Comparison of ENCODE assay signal across 10 mouse cellular contexts in genomic region chr7:4103411-4103810, GRCm38 (mm10). TPM values are rescaled to one million over a fixed set of nuclear protein-coding genes. Genes with fewer than 3 reads are reported as not detected.
DNase-seq lines count a peak whose midpoint lies in the region; ATAC-seq and TF ChIP-seq lines count a peak whose summit lies in the region.
"Had no signal": no experiment of that assay in that cellular context is flagged by ENCODE, and none has a peak within 500 bp of the region (broad histone marks: within the 10 kb centered on the region; RNA-seq: fewer than 3 reads in every experiment).

No protein-coding gene starts in this region.

- no peak overlapping the region for H3K4me2 ChIP-seq in liver, embryonic 14.5 days (ENCODE audit: low read depth)
- no peak overlapping the region for H3K4me2 ChIP-seq in liver, embryonic 12.5 days
- no peak overlapping the region for H3K4me2 ChIP-seq in lung, embryonic 14.5 days
- H3K4me2 ChIP-seq: heart, embryonic 15.5 days; midbrain, embryonic 12.5 days had no signal

- peak; percentile 76 for TF ChIP-seq CTCF in liver, embryonic 14.5 days (IDR thresholded peaks at IDR 0.05; ENCODE audit: low read depth)
- peak; percentile 77 for TF ChIP-seq CTCF in lung, embryonic 14.5 days (IDR thresholded peaks at IDR 0.05; ENCODE audit: low read depth)

- H3K36me3 ChIP-seq in liver, embryonic 14.5 days (replicated peaks; ENCODE audit: control insufficient read depth, insufficient read depth, low read depth), result no peaks in the 10 kb centered on the region
- no peaks in the 10 kb centered on the region for H3K36me3 ChIP-seq in liver, embryonic 12.5 days
- H3K36me3 ChIP-seq in lung, embryonic 14.5 days (ENCODE audit: insufficient read depth), result no peaks in the 10 kb centered on the region
- H3K36me3 ChIP-seq: heart, embryonic 15.5 days; midbrain, embryonic 12.5 days had no signal

- no peaks in the 10 kb centered on the region for H3K9me3 ChIP-seq in liver, embryonic 14.5 days (ENCODE audit: control insufficient read depth, low read length)
- H3K9me3 ChIP-seq in liver, embryonic 12.5 days (replicated peaks), result no peaks in the 10 kb centered on the region
- no peaks in the 10 kb centered on the region for H3K9me3 ChIP-seq in lung, embryonic 14.5 days (ENCODE audit: low read depth, low read length)
- H3K9me3 ChIP-seq: heart, embryonic 15.5 days; midbrain, embryonic 12.5 days had no signal

- 6% methylated on average over 4 of the region's 4 CpGs for WGBS in liver, embryonic 14.5 days (ENCODE audit: insufficient replicate concordance)
- WGBS in liver, embryonic 12.5 days (ENCODE audit: insufficient replicate concordance), result 19% methylated on average over 4 of the region's 4 CpGs
- WGBS in lung, embryonic 14.5 days, result 18% methylated on average over 4 of the region's 4 CpGs

- peak; percentile 14 for DNase-seq in cerebellum, adult 11 months
- DNase-seq in cerebellum, postnatal 4 days (ENCODE audit: low spot score in 2 of 2), result no peak
- peak in 1 of 3 experiments; percentile 28 for DNase-seq in liver, embryonic 14.5 days (ENCODE audit: low read depth in 3 of 3, low spot score in 3 of 3)
- DNase-seq in cerebellum, adult 9-11 months, result peak; percentile 21
- peak; percentile 83 for DNase-seq in lung, embryonic 14.5 days
- no peak for DNase-seq in right cerebral cortex, postnatal 4 days
- no peak for DNase-seq in adrenal gland, postnatal 25 days

- no peak overlapping the region for H3K9ac ChIP-seq in liver, embryonic 14.5 days (replicated peaks)
- H3K9ac ChIP-seq in liver, embryonic 12.5 days, result no peak overlapping the region
- H3K9ac ChIP-seq in lung, embryonic 14.5 days, result no peak overlapping the region
- H3K9ac ChIP-seq: heart, embryonic 15.5 days; midbrain, embryonic 12.5 days had no signal

- no peak overlapping the region for H3K4me3 ChIP-seq in liver, embryonic 14.5 days (ENCODE audit: insufficient read depth in 1 of 2, low read depth in 2 of 2, low read length in 2 of 2)
- H3K4me3 ChIP-seq in liver, embryonic 12.5 days, result no peak overlapping the region
- H3K4me3 ChIP-seq in lung, embryonic 14.5 days (ENCODE audit: low read depth, low read length), result no peak overlapping the region
- H3K4me3 ChIP-seq: heart, embryonic 15.5 days; midbrain, embryonic 12.5 days had no signal

- no peak overlapping the region for H3K27ac ChIP-seq in liver, embryonic 14.5 days
- no peak overlapping the region for H3K27ac ChIP-seq in liver, embryonic 12.5 days
- no peak overlapping the region for H3K27ac ChIP-seq in lung, embryonic 14.5 days (ENCODE audit: low read depth)
- H3K27ac ChIP-seq: heart, embryonic 15.5 days; midbrain, embryonic 12.5 days had no signal

- no peaks in the 10 kb centered on the region for H3K27me3 ChIP-seq in liver, embryonic 14.5 days (ENCODE audit: control insufficient read depth, insufficient read depth, low read length)
- H3K27me3 ChIP-seq in liver, embryonic 12.5 days (replicated peaks), result no peaks in the 10 kb centered on the region
- no peaks in the 10 kb centered on the region for H3K27me3 ChIP-seq in lung, embryonic 14.5 days (ENCODE audit: insufficient read depth, low read length)
- H3K27me3 ChIP-seq: heart, embryonic 15.5 days; midbrain, embryonic 12.5 days had no signal

- no peak for ATAC-seq in liver, embryonic 14.5 days (ENCODE audit: insufficient read depth)
- ATAC-seq in liver, embryonic 12.5 days, result no peak
- ATAC-seq in lung, embryonic 14.5 days (ENCODE audit: insufficient read depth), result no peak

- no peaks in the 10 kb centered on the region for H3K4me1 ChIP-seq in liver, embryonic 14.5 days (replicated peaks; ENCODE audit: control insufficient read depth in 2 of 2, insufficient read depth in 2 of 2, low read length in 1 of 2)
- no peaks in the 10 kb centered on the region for H3K4me1 ChIP-seq in liver, embryonic 12.5 days
- H3K4me1 ChIP-seq in lung, embryonic 14.5 days (ENCODE audit: insufficient read depth), result no peaks in the 10 kb centered on the region
- H3K4me1 ChIP-seq: heart, embryonic 15.5 days; midbrain, embryonic 12.5 days had no signal

- no peak for TF ChIP-seq EP300 in liver, embryonic 14.5 days (IDR thresholded peaks at IDR 0.05; ENCODE audit: low read depth)

RNA-seq across cellular contexts. Expression of gene Ttyh1, which starts 15.8 kb away (rescaled TPM):
- 0.11 and 0.36 TPM in 2 replicates for polyA plus RNA-seq in liver, embryonic 14.5 days (2012; rRNA removed)
- polyA plus RNA-seq in liver, embryonic 14.5 days (2014; fragmentation: Nextera tagmentation; extraction: Ambion mirVana), result 0.23 and 0.24 TPM in 2 replicates
- polyA plus RNA-seq in liver, embryonic 12.5 days (2016; fragmentation: Nextera tagmentation; extraction: Ambion mirVana), result 0.48 and 0.77 TPM in 2 replicates
- 2.1 and 2.6 TPM in 2 replicates for polyA plus RNA-seq in lung, embryonic 14.5 days (2014; fragmentation: Nextera tagmentation; extraction: Ambion mirVana)
- total RNA-seq in adrenal gland, postnatal 25 days (2021), result 2.0 and 2.3 TPM in 2 replicates

RNA-seq across cellular contexts. Expression of gene Leng8, which starts 33.4 kb away (rescaled TPM):
- polyA plus RNA-seq in liver, embryonic 14.5 days (2012; rRNA removed), result 52.6 and 61.1 TPM in 2 replicates
- 12.5 and 13.7 TPM in 2 replicates for polyA plus RNA-seq in liver, embryonic 14.5 days (2014; fragmentation: Nextera tagmentation; extraction: Ambion mirVana)
- 39.3 and 44.5 TPM in 2 replicates for polyA plus RNA-seq in liver, embryonic 12.5 days (2016; fragmentation: Nextera tagmentation; extraction: Ambion mirVana)
- polyA plus RNA-seq in lung, embryonic 14.5 days (2014; fragmentation: Nextera tagmentation; extraction: Ambion mirVana), result 44.6 and 51.2 TPM in 2 replicates
- 131 and 169 TPM in 2 replicates for total RNA-seq in adrenal gland, postnatal 25 days (2021)

RNA-seq across cellular contexts. Expression of gene Lair1, which starts 40.4 kb away (rescaled TPM):
- 0.63 and 1.3 TPM in 2 replicates for polyA plus RNA-seq in liver, embryonic 14.5 days (2012; rRNA removed)
- polyA plus RNA-seq in liver, embryonic 14.5 days (2014; fragmentation: Nextera tagmentation; extraction: Ambion mirVana), result 0.88 and 2.2 TPM in 2 replicates
- 0.81 and 1.0 TPM in 2 replicates for polyA plus RNA-seq in liver, embryonic 12.5 days (2016; fragmentation: Nextera tagmentation; extraction: Ambion mirVana)
- 0.16 and 0.93 TPM in 2 replicates for polyA plus RNA-seq in lung, embryonic 14.5 days (2014; fragmentation: Nextera tagmentation; extraction: Ambion mirVana)
- total RNA-seq in adrenal gland, postnatal 25 days (2021), result 1.2 TPM in 2 replicates

RNA-seq across cellular contexts. Expression of gene Leng9, which starts 46.8 kb away (rescaled TPM):
- polyA plus RNA-seq in liver, embryonic 14.5 days (2012; rRNA removed), result 0.61 and 0.71 TPM in 2 replicates
- 0.44 and 0.56 TPM in 2 replicates for polyA plus RNA-seq in liver, embryonic 14.5 days (2014; fragmentation: Nextera tagmentation; extraction: Ambion mirVana)
- 1.2 and 1.5 TPM in 2 replicates for polyA plus RNA-seq in liver, embryonic 12.5 days (2016; fragmentation: Nextera tagmentation; extraction: Ambion mirVana)
- 2.3 and 2.6 TPM in 2 replicates for polyA plus RNA-seq in lung, embryonic 14.5 days (2014; fragmentation: Nextera tagmentation; extraction: Ambion mirVana)
- total RNA-seq in adrenal gland, postnatal 25 days (2021), result 11.5 and 12.2 TPM in 2 replicates

Comparison
In these comparisons a context has a peak if more than half of its experiments do, and no peak if none do; other contexts are left out.
1. DNase-seq: peak in cerebellum, adult 11 months (single experiment), cerebellum, adult 9-11 months (single experiment) and lung, embryonic 14.5 days (single experiment); none in cerebellum, postnatal 4 days (0 of 2), right cerebral cortex, postnatal 4 days (single experiment) and adrenal gland, postnatal 25 days (single experiment).